Mouse (Mus musculus) heart, embryonic 12.5 days (tissue): ENCODE results near the gene Usp45. TPM values are rescaled to one million over a fixed set of nuclear protein-coding genes. Genes with fewer than 3 reads are reported as not detected.

Experiments
- ATAC-seq: fragments of 200-750 bp; cut with Nextera tagmentation; 2 replicates; pipeline ENCODE4 v1.8.0; 2017; ENCODE audit warnings: moderate TSS enrichment, moderate library complexity; ENCODE audit not compliant: insufficient number of reproducible peaks, low FRiP score
- H3K27ac ChIP-seq: fragments of 300-500 bp; sonication (generic); 2 replicates; pipeline ENCODE4 v1.5.1; 2016; ENCODE audit warnings: mild to moderate bottlenecking, moderate library complexity; ENCODE audit not compliant: poor library complexity, severe bottlenecking
- H3K27me3 ChIP-seq: fragments of 300-500 bp; sonication (generic); replicated peaks from 2 replicates; pipeline ENCODE4 v1.6.1; 2016; ENCODE audit warnings: mild to moderate bottlenecking, moderate library complexity
- H3K36me3 ChIP-seq: fragments of 300-500 bp; sonication (generic); 2 replicates; pipeline ENCODE4 v1.6.1; 2016; ENCODE audit warnings: mild to moderate bottlenecking, moderate library complexity
- H3K4me1 ChIP-seq: fragments of 300-500 bp; sonication (generic); replicated peaks from 2 replicates; pipeline ENCODE4 v1.6.1; 2016; ENCODE audit warnings: mild to moderate bottlenecking
- H3K4me2 ChIP-seq: fragments of 300-500 bp; sonication (generic); 2 replicates; pipeline ENCODE4 v1.6.1; 2016; ENCODE audit warnings: mild to moderate bottlenecking, moderate library complexity
- H3K4me3 ChIP-seq: fragments of 300-500 bp; sonication (generic); 2 replicates; pipeline ENCODE4 v1.5.1; 2016; ENCODE audit warnings: mild to moderate bottlenecking
- H3K9ac ChIP-seq: fragments of 300-500 bp; sonication (generic); 2 replicates; pipeline ENCODE4 v1.6.1; 2016; ENCODE audit warnings: mild to moderate bottlenecking, moderate library complexity
- H3K9me3 ChIP-seq: fragments of 300-500 bp; sonication (generic); replicated peaks from 2 replicates; pipeline ENCODE4 v1.6.1; 2016; ENCODE audit warnings: mild to moderate bottlenecking, moderate library complexity
- WGBS: fragments of 180-500 bp; shearing (Covaris S2); methylation state at CpG from one replicate; pipeline ENCODE4 v1.1.7; 2016; 5-methylcytosine and 5-hydroxymethylcytosine counted together
- polyA plus RNA-seq: library from polyadenylated mRNA; unstranded; fragments of >200 nt; fragmentation: Nextera tagmentation; extraction: Ambion mirVana; gene quantifications from 2 replicates; pipeline ENCODE4 v1.2.1, GENCODE M21; 2016

The Usp45 gene
- polyA plus RNA-seq, 1 experiment from 2014 or later, result 10.4 TPM

DNA sequence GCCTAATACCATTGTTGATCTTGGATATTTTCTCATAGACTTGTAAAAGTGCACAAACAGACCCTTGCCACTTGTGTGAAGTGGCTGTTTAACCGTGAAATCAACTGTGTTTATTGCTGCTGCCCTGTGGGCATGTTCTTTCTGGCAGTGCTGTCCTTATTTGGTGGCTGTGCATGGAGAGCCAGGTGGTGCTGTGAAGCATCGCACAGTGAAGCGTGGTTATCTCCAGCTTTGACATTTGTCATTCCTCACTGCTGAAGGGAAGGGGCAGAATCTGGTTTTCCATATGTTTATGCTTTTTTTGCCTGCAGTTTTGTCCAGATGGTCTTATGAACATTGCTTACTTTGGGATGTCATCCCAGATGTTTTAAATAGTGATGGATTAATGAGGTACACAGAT is 26.7 kb downstream of the Usp45 start:
- no peaks in the 10 kb centered on the region for H3K9me3 ChIP-seq
- ATAC-seq, result no peak
- H3K27ac ChIP-seq, result no peak overlapping the region
- H3K4me2 ChIP-seq, result no peak overlapping the region
- no peak overlapping the region for H3K9ac ChIP-seq
- H3K4me1 ChIP-seq, result peaks cover 3% of the 10 kb centered on the region; the same call in 1 of the 2 replicates
- no peak overlapping the region for H3K4me3 ChIP-seq
- 46% methylated on average over 3 of the region's 3 CpGs for WGBS
- no peaks in the 10 kb centered on the region for H3K27me3 ChIP-seq
- H3K36me3 ChIP-seq, result peaks cover 43% of the 10 kb centered on the region

DNA sequence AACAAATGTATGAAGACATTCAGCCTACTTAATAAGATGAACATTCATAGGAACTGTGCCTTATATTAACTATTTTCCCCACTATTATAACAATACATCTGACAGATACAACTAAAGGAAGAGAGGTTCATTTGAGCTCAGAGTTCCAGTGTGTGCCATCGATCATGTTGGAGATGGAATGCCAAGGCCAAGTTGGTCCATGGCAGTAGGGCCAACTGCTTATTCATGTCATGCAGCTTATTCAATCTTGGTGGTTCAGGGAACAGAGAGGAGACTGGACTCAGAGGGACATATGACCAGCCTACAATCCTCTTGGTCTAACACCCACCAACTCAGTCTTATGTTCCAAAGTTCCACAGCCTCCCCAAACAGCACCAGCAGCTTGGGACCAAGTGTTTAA is 34.1 kb downstream of the Usp45 start:
- H3K27ac ChIP-seq, result no peak overlapping the region
- no peak overlapping the region for H3K4me3 ChIP-seq
- H3K27me3 ChIP-seq, result no peaks in the 10 kb centered on the region
- H3K4me2 ChIP-seq, result no peak overlapping the region
- no peak for ATAC-seq
- WGBS, result 92% methylated on average over 1 of the region's 1 CpGs
- peaks cover 65% of the 10 kb centered on the region for H3K36me3 ChIP-seq
- H3K4me1 ChIP-seq, result no peaks in the 10 kb centered on the region
- H3K9me3 ChIP-seq, result no peaks in the 10 kb centered on the region
- no peak overlapping the region for H3K9ac ChIP-seq

DNA sequence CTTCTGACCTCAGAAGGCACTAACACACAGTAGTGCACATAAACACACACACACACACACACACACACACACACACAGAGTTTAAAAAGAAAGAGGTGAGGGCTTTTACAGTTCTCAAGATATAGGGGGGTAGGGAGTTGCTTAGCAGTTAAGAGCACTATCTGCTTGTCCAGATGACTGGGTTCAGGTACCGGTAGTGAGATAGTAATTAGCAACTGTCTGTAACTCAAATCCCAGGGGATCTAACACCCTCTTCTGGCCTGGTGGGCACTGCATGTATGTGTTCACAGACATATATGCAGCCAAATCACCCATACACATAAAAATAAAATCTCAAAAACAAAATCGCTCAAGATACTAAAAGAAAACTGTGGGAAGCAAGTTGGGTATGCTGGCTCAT is 34.7 kb downstream of the Usp45 start:
- no peaks in the 10 kb centered on the region for H3K27me3 ChIP-seq
- no peak overlapping the region for H3K4me2 ChIP-seq
- no peaks in the 10 kb centered on the region for H3K4me1 ChIP-seq
- H3K36me3 ChIP-seq, result peaks cover 65% of the 10 kb centered on the region
- no peak overlapping the region for H3K4me3 ChIP-seq
- H3K27ac ChIP-seq, result no peak overlapping the region
- no peaks in the 10 kb centered on the region for H3K9me3 ChIP-seq
- ATAC-seq, result no peak
- H3K9ac ChIP-seq, result no peak overlapping the region
- 83% methylated on average over 2 of the region's 2 CpGs for WGBS

DNA sequence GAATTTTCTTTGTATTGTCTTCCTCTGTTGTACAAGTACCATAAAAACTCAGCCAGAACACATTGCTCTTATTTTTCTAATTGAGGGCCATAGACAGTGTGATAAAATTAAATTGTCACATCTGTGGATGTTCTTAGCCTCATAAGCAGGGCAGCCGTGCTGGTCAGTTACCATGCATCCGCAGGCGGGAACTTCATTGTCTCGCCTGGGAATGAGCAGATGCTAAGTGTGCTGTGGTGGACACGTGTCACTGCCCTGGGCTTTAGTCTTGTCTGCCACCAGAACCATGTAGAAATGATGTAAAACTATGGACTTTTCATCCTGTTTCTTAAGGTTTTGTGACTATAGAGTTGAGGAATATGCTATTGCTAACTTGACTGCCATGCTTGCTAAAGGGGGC is 40.2 kb downstream of the Usp45 start:
- WGBS, result 77% methylated on average over 5 of the region's 5 CpGs
- Histone ChIP-seq H3K4me3 (no peak overlapping the region), H3K4me1 (no peaks in the 10 kb centered on the region), H3K27ac (no peak overlapping the region), H3K36me3 (peaks cover 49% of the 10 kb centered on the region), H3K9me3 (no peaks in the 10 kb centered on the region), H3K27me3 (no peaks in the 10 kb centered on the region), H3K9ac (no peak overlapping the region), H3K4me2 (no peak overlapping the region)
- ATAC-seq, result no peak

DNA sequence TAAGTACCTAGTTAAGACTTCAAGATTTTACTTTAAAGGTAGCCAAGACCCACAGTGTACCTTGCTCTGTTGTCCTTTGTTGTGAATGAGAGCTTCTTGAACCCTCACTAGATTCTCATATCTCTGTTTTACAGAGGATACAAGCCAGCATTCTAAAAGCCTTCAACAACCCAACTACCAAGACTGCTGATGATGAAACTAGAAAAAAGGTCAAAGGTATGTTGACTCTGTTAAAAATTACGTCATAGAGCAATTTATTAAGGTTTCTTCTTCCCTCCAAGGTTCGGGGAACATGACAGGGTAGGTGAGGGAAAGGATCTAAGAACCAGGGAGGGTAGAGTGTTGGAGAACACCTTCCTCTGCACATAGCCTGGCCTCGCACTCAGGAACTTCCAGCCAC is 43.7 kb downstream of the Usp45 start:
- WGBS, result 87% methylated on average over 3 of the region's 3 CpGs
- H3K27me3 ChIP-seq, result no peaks in the 10 kb centered on the region
- no peak overlapping the region for H3K4me2 ChIP-seq
- peaks cover 33% of the 10 kb centered on the region for H3K36me3 ChIP-seq
- no peak overlapping the region for H3K9ac ChIP-seq
- ATAC-seq, result no peak
- no peaks in the 10 kb centered on the region for H3K9me3 ChIP-seq
- H3K27ac ChIP-seq, result no peak overlapping the region
- H3K4me1 ChIP-seq, result no peaks in the 10 kb centered on the region
- H3K4me3 ChIP-seq, result no peak overlapping the region

DNA sequence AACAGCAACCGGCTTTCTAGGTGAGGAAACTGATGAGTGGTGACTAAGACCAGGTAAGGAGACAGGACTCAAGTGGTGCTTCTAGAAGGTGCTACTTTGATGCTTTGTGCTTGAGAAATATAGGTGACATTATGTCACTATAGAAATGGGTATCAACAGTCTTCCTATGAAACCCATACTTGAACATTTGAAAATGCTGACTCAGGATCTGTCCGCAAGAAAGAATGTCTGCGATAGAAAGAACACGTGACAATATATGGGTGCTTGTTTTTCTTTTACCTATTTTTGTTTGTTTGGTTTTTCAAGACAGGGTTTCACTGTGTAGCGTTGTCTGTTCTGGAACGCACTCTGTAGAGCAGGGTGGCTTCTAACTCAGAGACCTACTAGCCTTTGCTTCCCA is 45.7 kb downstream of the Usp45 start:
- H3K4me3 ChIP-seq, result no peak overlapping the region
- no peak overlapping the region for H3K27ac ChIP-seq
- H3K4me1 ChIP-seq, result no peaks in the 10 kb centered on the region
- no peak for ATAC-seq
- no peak overlapping the region for H3K9ac ChIP-seq
- H3K36me3 ChIP-seq, result peaks cover 42% of the 10 kb centered on the region
- 91% methylated on average over 6 of the region's 6 CpGs for whole genome bisulfite sequencing
- H3K4me2 ChIP-seq, result no peak overlapping the region
- no peaks in the 10 kb centered on the region for H3K27me3 ChIP-seq
- no peaks in the 10 kb centered on the region for H3K9me3 ChIP-seq

DNA sequence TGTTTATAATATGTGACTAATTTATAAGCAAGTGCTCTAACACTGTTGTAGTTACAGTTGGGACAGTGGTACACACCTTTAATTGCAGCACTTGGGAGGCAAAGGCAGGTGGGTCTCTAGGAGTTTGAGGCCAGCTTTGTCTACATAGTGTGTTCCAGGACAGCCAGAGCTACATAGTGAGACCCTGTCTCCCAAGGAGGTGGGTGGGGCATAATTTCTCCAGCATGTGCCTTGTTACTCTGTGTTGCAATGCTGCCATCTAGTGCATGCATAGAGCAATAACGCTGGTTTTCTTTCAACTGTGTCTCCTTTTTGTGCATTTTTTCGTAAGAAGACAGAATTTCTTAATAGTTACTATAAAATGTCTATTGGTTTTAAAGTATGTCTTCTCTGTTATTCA is 47.1 kb downstream of the Usp45 start:
- Histone ChIP-seq H3K27ac (no peak overlapping the region), H3K36me3 (peaks cover 44% of the 10 kb centered on the region), H3K9me3 (no peaks in the 10 kb centered on the region), H3K9ac (no peak overlapping the region), H3K27me3 (no peaks in the 10 kb centered on the region), H3K4me3 (no peak overlapping the region), H3K4me2 (no peak overlapping the region), H3K4me1 (no peaks in the 10 kb centered on the region)
- peak; percentile 45; the same call in 1 of the 2 replicates for ATAC-seq
- 47% methylated on average over 2 of the region's 2 CpGs for WGBS

DNA sequence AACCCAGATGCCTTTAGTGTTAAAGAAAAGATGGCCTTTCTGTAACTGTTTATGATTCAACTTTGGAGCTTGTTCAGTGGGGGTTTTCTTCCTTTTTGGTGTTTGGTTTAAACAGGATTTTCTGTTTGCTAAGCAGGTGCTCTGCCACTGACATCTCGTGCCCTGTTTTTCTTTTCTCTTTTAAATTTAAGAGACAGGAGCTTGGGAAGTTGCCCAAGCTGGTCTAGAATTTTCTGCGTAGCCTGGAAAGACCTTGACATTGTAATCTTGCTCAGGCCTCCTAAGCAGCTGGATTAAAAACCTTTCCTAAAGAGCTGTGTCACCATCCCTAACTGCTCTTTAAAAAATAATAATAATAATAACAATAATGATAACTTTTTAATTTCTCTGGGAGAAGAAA is 59.7 kb downstream of the Usp45 start:
- H3K27me3 ChIP-seq, result no peaks in the 10 kb centered on the region
- no peak overlapping the region for H3K9ac ChIP-seq
- H3K27ac ChIP-seq, result no peak overlapping the region
- no peak overlapping the region for H3K4me2 ChIP-seq
- ATAC-seq, result no peak
- peaks cover 42% of the 10 kb centered on the region for H3K36me3 ChIP-seq
- WGBS, result 88% methylated on average over 2 of the region's 2 CpGs
- H3K9me3 ChIP-seq, result no peaks in the 10 kb centered on the region
- no peaks in the 10 kb centered on the region for H3K4me1 ChIP-seq
- no peak overlapping the region for H3K4me3 ChIP-seq

DNA sequence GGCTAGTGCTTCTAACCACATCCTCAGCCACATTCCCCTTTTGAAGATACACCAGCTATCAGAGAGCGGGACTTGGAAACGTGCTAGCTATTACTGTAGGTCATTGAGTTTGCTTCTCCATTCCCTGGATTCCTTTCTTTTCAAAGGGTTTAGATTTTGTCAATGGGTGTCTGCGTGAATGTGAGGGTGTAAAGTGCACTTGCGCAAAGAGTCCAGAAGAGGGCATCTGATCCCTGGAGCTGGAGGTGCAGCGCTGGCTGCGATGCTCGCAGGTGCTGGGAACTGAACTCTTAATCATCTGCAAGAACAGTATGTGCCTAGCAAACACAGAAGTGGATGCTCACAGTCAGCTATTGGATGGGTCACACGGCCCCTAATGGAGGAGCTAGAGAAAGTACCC is 65.9 kb downstream of the Usp45 start:
- ATAC-seq, result no peak
- Histone ChIP-seq H3K27ac (no peak overlapping the region), H3K4me2 (no peak overlapping the region), H3K4me3 (no peak overlapping the region), H3K4me1 (no peaks in the 10 kb centered on the region), H3K36me3 (peaks cover 30% of the 10 kb centered on the region), H3K27me3 (no peaks in the 10 kb centered on the region), H3K9me3 (no peaks in the 10 kb centered on the region), H3K9ac (no peak overlapping the region)
- WGBS, result 93% methylated on average over 8 of the region's 8 CpGs

DNA sequence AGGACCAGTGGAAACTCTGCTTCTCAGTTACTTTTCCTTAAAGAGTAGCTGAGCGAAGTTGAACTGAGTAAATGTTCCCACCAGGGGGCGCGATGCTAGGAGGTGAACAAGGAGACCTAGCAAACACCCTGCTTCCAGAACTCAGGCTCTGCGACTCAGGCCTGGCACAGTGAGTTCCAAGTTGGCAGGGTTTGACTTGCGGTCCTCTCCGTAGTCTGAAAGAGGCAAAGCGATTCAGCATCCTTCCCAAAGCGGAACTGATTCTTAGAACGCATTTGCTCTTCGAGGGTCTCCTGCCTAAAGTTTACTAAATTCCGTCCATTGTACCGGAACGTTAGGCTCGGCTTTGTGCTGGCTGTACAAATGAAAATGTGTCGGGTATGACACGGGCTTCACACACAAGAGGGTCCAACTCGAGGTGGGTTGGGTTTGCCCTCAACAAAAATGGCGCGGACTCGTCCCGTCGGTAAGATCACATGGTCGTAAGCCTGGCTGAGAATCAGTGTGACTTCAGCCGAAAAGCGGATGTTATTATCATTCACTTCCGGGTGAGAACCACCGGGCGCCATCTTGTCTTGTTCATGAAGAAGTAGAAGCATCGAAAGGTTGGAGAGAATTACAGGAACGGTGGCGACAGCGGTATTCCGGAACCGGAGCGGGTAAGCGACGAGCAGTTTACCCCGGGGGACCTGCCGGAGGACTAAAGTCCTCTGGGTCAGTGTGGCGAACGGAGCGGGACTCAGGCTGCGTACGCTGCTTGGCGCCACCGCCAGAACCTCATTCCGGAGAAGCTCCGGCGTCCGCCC is 80.7 kb downstream of the Usp45 start, which contains the start of gene Pnisr:
Pnisr (plus strand) TSS at position 103 of the 806 bp plus-strand sequence.
- Histone ChIP-seq H3K27ac (peak within 1 kb of the TSS; percentile 99), H3K36me3 (peaks cover 4% of the 10 kb centered on the region; the same call in 1 of the 2 replicates), H3K4me3 (peak within 1 kb of the TSS; percentile 94), H3K9me3 (no peaks in the 10 kb centered on the region), H3K4me1 (peaks cover 10% of the 10 kb centered on the region), H3K9ac (peak within 1 kb of the TSS; percentile 96), H3K27me3 (no peaks in the 10 kb centered on the region), H3K4me2 (peak within 1 kb of the TSS; percentile 68)
- WGBS, result 0% methylated on average over 50 of the region's 50 CpGs
- ATAC-seq, result peak; percentile 99

DNA sequence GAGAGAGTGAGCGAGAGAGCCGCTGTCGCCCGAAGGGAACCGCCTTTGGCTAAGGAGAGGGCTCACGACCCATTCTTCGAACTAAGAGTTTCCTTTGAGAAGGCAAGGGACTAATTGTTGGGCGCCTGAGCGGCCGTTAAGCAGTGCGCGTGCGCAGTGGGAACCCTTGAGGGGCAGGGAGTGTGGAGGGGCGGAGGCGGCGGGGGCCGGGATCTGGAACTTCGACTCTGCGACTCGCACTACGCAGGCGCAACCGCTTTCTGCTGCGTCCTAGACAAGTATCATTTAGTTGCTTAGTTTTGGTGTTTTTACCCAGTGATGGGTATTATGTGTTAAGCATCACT is 81.3 kb downstream of the Usp45 start:
- Histone ChIP-seq H3K4me1 (peaks cover 10% of the 10 kb centered on the region), H3K4me2 (peak overlapping the region; percentile 58), H3K27ac (peak overlapping the region; percentile 99), H3K9me3 (no peaks in the 10 kb centered on the region), H3K27me3 (no peaks in the 10 kb centered on the region), H3K4me3 (peak overlapping the region; percentile 94), H3K36me3 (peaks cover 4% of the 10 kb centered on the region; the same call in 1 of the 2 replicates), H3K9ac (peak overlapping the region; percentile 96)
- WGBS, result under 1% methylated on average over 24 of the region's 24 CpGs
- peak; percentile 92 for ATAC-seq

DNA sequence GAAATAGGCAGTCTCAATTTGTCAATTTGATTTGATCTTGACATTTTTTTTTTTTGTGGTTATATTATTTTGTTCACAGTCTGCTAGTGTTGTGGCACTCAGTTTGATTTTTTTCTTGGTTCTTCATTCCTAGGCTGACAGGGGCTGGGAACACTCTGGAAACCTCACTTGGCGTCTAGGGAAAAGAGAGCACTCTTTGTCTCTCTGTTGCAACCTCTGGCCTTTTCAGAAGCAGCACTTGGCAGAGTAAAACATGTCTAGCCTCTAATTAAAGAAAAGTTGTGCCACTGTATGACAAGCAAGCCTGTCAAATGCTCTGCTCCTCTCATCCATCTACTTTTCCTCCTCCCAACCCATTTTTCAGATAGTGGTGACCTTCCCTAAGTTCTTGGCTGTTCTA is 90.5 kb downstream of the Usp45 start:
- Histone ChIP-seq H3K4me1 (no peaks in the 10 kb centered on the region), H3K4me2 (no peak overlapping the region), H3K4me3 (no peak overlapping the region), H3K36me3 (peaks cover 59% of the 10 kb centered on the region), H3K27me3 (no peaks in the 10 kb centered on the region), H3K27ac (no peak overlapping the region), H3K9me3 (no peaks in the 10 kb centered on the region), H3K9ac (no peak overlapping the region)
- ATAC-seq, result no peak
- WGBS, result 83% methylated on average over 1 of the region's 1 CpGs
